Mouse (Mus musculus) ES-E14 (cell line): ENCODE measurements around the gene Man1c1. TPM values are rescaled to one million over a fixed set of nuclear protein-coding genes. Genes with fewer than 3 reads are reported as not detected.

Source experiments
- DNase-seq: peaks from one replicate; pipeline ENCODE4 v3.0.0-alpha.2; 2013; ENCODE audit warnings: low read depth, low spot score
- H3K27ac ChIP-seq: 2 replicates; pipeline ENCODE4 v1.5.1; 2012; ENCODE audit warnings: low read depth, mild to moderate bottlenecking, low read length, moderate library complexity, mixed read lengths; ENCODE audit not compliant: poor library complexity, insufficient read depth, severe bottlenecking
- H3K36me3 ChIP-seq: 2 replicates; pipeline ENCODE4 v1.6.1; 2012; ENCODE audit warnings: mild to moderate bottlenecking, low read length, moderate library complexity, mixed read lengths; ENCODE audit not compliant: control insufficient read depth, poor library complexity, insufficient read depth, severe bottlenecking
- H3K4me1 ChIP-seq, 2 experiments: fragments of 150-350 bp in 1 of 2; sonication (generic) in 1 of 2; 2 replicates each; pipeline ENCODE4 v1.6.1; 2012; ENCODE audit warnings: low read length in 2 of 2, mild to moderate bottlenecking in 1 of 2, mixed read lengths in 1 of 2; ENCODE audit not compliant: control insufficient read depth in 2 of 2, insufficient read depth in 2 of 2, poor library complexity in 1 of 2
- H3K4me3 ChIP-seq, 2 experiments: fragments of 150-350 bp in 1 of 2; sonication (generic) in 1 of 2; 2 replicates each; pipeline ENCODE4 v1.5.1; 2012; ENCODE audit warnings: low read length in 2 of 2, low read depth in 1 of 2, mild to moderate bottlenecking in 1 of 2, mixed read lengths in 1 of 2; ENCODE audit not compliant: insufficient read depth in 1 of 2, poor library complexity in 1 of 2, severe bottlenecking in 1 of 2
- H3K9ac ChIP-seq: 2 replicates; pipeline ENCODE4 v1.6.1; 2012; ENCODE audit warnings: low read depth, mild to moderate bottlenecking, low read length, mixed read lengths; ENCODE audit not compliant: poor library complexity, insufficient read depth, severe bottlenecking
- H3K9me3 ChIP-seq: fragments of 150-350 bp; sonication (generic); 2 replicates; pipeline ENCODE4 v1.6.1; 2012; ENCODE audit warnings: low read depth, mild to moderate bottlenecking, low read length; ENCODE audit not compliant: control insufficient read depth, insufficient read depth
- CHD2 ChIP-seq: IDR thresholded peaks from 2 replicates; pipeline ENCODE4 v1.6.1; 2014; ENCODE audit warnings: mild to moderate bottlenecking, low read depth, low read length, inconsistent platforms
- HCFC1 ChIP-seq: IDR thresholded peaks from 2 replicates; pipeline ENCODE4 v1.6.1; 2012; ENCODE audit warnings: low read length, inconsistent platforms, borderline replicate concordance; ENCODE audit not compliant: insufficient read depth
- MAFK ChIP-seq: IDR thresholded peaks from 2 replicates; pipeline ENCODE4 v1.6.1; 2014; ENCODE audit warnings: mild to moderate bottlenecking, low read depth, low read length, inconsistent platforms; ENCODE audit not compliant: insufficient read depth
- ZC3H11A ChIP-seq: IDR thresholded peaks from 2 replicates; pipeline ENCODE4 v1.6.1; 2012; ENCODE audit warnings: low read depth, mild to moderate bottlenecking, inconsistent platforms, low read length, borderline replicate concordance
- ZNF384 ChIP-seq: IDR thresholded peaks from 2 replicates; pipeline ENCODE4 v1.6.1; 2012; ENCODE audit warnings: low read depth, low read length, inconsistent platforms
- in situ Hi-C, 2 experiments: fragments of 600-800 bp; cut with MboI; formaldehyde crosslinking; loops; one replicate each; pipeline ENCODE4 v1.15.1; 2025; ENCODE audit warnings: low sequenced_read_pairs in 2 of 2, inconsistent platforms in 1 of 2; ENCODE audit not compliant: unreplicated experiment in 2 of 2
- total RNA-seq: library from RNA; depleted of rRNA; stranded (reverse); fragments of 300-350 nt; gene quantifications from 2 replicates; pipeline ENCODE4 v1.2.3, GENCODE M21; 2012; rRNA removed

The Man1c1 gene
- total RNA-seq = 5.9 and 6.1 TPM in 2 replicates

DNA sequence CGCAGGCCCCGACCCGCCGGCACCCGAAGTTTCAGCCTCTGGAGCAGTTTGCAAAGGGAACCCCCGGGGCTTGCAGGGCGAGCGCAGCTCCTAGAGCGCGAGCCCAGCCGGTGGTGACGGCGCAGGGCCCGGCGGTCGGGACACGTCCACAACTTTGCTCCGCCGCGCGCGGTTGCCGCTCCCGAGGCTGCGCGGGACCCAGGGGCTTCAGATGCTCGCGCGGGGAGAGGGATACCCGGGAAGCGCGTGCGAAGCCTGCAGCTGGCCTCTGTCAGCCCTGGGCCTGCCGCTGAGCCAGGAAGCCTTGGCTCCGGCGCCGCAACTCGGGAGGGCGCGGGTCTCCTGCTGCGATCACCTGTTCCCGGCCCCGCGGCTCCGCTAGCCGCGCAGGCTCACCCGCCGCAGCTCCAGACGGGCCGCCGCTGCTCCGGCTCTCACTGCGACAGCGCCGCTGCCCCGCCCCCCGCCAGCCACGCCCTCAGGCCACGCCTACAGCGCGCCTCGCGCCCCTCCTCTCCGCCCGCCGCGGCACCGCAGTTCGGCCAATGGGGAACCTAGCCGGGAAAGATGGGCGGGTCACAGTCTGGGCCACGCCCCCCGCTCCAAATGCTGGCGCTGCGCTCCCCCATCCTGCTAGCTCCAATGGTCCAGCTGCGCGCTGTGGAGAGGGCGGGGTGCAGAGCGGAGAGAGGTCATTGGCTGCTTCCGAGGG lies at the start of gene Man1c1:
Gene Man1c1, minus strand, starts transcription at position 456 of the 712 bp plus-strand sequence.
- H3K27ac ChIP-seq = no peak within 1 kb of the TSS
- peak within 1 kb of the TSS; percentile 68 for H3K9ac ChIP-seq
- no peaks in the 10 kb centered on the region for H3K36me3 ChIP-seq
- in situ Hi-C loops = no loop called here
- peak; percentile 94 for DNase-seq
- H3K4me3 ChIP-seq = peak within 1 kb of the TSS; percentile 76 to 77
- H3K4me1 ChIP-seq = peaks cover 0 to 3% of the 10 kb centered on the region in 2 experiments; a peak in 1 of 4 replicates
- H3K9me3 ChIP-seq = no peaks in the 10 kb centered on the region
- TF ChIP-seq HCFC1 (0 out of 2 replicates have a peak, but pooled peaks have one; percentile 48), ZC3H11A (no peak)

DNA sequence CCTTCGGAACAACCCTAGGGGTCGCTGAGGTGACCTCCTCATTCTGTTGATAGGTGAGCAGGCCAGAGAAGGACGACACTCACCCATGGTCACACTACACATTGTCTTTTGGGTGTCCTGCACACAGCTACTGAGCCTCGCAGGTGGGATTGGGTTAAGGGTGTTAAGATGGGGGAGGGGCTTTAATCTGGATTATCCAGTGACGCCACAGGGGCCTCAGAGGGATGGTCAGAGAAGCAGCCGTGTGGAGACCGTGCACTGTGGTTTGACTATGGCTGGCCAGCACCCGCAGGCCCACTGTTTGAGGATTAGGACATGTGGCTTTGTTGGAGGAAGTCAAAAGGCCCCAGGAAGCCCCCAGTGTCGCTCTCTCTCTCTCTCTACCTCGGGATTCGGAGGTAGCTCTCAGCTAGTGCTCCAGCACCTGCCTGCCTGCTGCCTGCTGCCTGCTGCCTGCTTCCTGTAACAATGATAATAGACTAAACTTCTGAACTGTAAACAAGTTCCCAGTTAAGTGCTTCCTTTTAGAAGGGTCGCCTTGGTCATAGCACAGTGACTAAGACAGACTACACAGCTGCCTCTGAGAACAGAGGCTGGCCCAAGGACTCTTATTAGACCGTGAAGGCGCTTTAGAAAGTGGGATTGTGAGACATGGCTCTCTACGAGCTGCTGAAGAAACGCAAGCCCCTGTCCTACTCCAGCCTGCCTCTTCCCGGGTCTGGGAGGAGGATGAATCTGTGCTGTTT lies 49.6 kb upstream of the Man1c1 start:
- Histone ChIP-seq H3K36me3 (peaks cover 8% of the 10 kb centered on the region; the same call in 1 of the 2 replicates), H3K9ac (no peak overlapping the region), H3K9me3 (no peaks in the 10 kb centered on the region), H3K27ac (no peak overlapping the region), H3K4me1 (peaks cover 2 to 28% of the 10 kb centered on the region in 2 experiments; a peak in 2 of 4 replicates), H3K4me3 (no peak overlapping the region)
- in situ Hi-C loops = no loop called here
- DNase-seq = no peak
- TF ChIP-seq CHD2 = no peak
- TF ChIP-seq HCFC1 = no peak
- no peak for TF ChIP-seq ZNF384
- TF ChIP-seq ZC3H11A = no peak
- TF ChIP-seq MAFK = no peak

DNA sequence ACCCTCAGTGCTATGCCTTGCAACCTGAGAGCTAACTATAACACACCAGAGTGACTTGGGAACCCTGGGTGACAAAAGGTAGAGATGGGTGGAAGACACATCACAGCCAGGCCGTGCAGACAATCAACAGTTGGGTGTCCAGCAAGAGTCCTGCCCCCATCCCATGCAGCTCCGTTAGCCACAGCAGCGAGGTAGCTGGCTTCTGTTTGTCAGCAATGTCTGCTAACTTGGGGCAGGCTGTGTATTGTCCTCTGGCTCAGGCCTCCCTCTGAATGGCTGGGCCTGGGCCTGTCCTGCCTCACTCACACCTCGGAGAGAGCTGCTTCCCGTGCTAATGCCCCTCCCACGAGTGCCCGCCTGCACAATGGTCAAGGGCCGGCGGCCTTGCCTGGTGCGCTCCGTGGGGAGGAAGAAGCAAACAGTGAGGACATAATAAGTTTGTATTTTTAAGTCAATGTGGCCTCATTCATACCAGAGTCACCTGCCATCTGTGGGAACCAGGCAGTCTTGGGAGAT lies 48.9 kb upstream of the Man1c1 start:
- in situ Hi-C loops = no loop called here
- H3K9me3 ChIP-seq = no peaks in the 10 kb centered on the region
- H3K27ac ChIP-seq = no peak overlapping the region
- no peak for TF ChIP-seq ZNF384
- TF ChIP-seq ZC3H11A = no peak
- H3K36me3 ChIP-seq = peaks cover 13% of the 10 kb centered on the region; the same call in 1 of the 2 replicates
- DNase-seq = no peak
- no peak overlapping the region for H3K4me3 ChIP-seq
- peaks cover 2 to 23% of the 10 kb centered on the region in 2 experiments; a peak in 2 of 4 replicates for H3K4me1 ChIP-seq
- H3K9ac ChIP-seq = no peak overlapping the region

DNA sequence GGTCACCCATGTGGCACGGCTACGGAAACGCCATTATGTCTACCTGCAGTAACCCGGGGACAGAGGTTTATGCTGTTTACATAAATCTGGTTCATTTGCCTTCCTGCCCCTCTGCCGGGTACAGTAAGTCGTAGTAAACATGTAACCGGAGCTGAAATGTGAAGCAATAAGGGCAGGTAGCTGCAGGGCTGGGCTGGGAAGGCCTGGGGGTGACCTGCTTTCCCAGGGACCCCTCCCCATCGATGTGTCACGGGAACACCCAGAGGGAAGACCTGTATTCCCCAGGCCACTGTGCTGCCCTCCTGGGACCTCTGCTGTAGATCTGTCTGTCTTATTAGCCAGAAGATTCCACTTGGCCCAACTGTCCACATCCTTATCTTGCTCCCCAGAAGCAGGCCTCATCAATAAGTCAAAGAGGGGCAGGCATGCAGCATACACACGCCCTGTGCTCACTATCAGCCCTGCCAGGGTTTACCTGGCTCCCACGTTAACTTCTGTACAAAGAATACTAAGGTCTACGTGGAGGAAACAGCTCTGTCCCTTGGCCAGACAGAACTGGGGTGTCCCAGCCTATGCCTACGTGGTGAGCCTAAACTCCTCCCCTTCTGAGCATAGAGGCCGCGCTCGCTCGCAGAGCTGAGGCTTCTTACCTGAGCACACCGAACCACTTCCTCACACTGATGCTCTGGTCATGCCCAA lies 47.7 kb upstream of the Man1c1 start:
- in situ Hi-C loops = no loop called here
- H3K9ac ChIP-seq = no peak overlapping the region
- H3K4me1 ChIP-seq = peaks cover 2 to 23% of the 10 kb centered on the region in 2 experiments; a peak in 2 of 4 replicates
- no peak overlapping the region for H3K27ac ChIP-seq
- H3K36me3 ChIP-seq = peaks cover 21% of the 10 kb centered on the region; the same call in 1 of the 2 replicates
- TF ChIP-seq CHD2 = no peak
- no peak for TF ChIP-seq MAFK
- no peak for TF ChIP-seq ZNF384
- TF ChIP-seq ZC3H11A = no peak
- no peak for TF ChIP-seq HCFC1
- DNase-seq = no peak
- no peak overlapping the region for H3K4me3 ChIP-seq
- no peaks in the 10 kb centered on the region for H3K9me3 ChIP-seq
